Comparison of ENCODE assay signal across 11 mouse cellular contexts in genomic region chr14:73376920-73377319, GRCm38 (mm10). TPM values are rescaled to one million over a fixed set of nuclear protein-coding genes. Genes with fewer than 3 reads are reported as not detected.
A peak's percentile ranks its signal among the peaks of the same experiment; 100 is the strongest.
DNase-seq lines count a peak whose midpoint lies in the region; ATAC-seq and TF ChIP-seq lines count a peak whose summit lies in the region.
"Had no signal": no experiment of that assay in that cellular context is flagged by ENCODE, and none has a peak within 500 bp of the region (broad histone marks: within the 10 kb centered on the region; RNA-seq: fewer than 3 reads in every experiment).

No protein-coding gene starts in this region.

- peaks cover 33% of the 10 kb centered on the region for H3K36me3 ChIP-seq in liver, adult 2 months (ENCODE audit: control insufficient read depth, insufficient read depth, low read length)
- peaks cover 6% of the 10 kb centered on the region; the same call in 1 of the 2 replicates for H3K36me3 ChIP-seq in intestine, embryonic 15.5 days
- peaks cover 24% of the 10 kb centered on the region for H3K36me3 ChIP-seq in myocyte (ENCODE audit: control insufficient read depth, insufficient read depth)
- no peaks in the 10 kb centered on the region for H3K36me3 ChIP-seq in midbrain, embryonic 11.5 days (ENCODE audit: control insufficient read depth, insufficient read depth, low read length)
- peaks cover 14% of the 10 kb centered on the region for H3K36me3 ChIP-seq in midbrain, embryonic 10.5 days

- 40% methylated on average over 6 of the region's 6 CpGs for WGBS in liver, adult 2 months
- WGBS in intestine, embryonic 15.5 days: 44% methylated on average over 6 of the region's 6 CpGs
- 93% methylated on average over 6 of the region's 6 CpGs for WGBS in midbrain, embryonic 11.5 days
- WGBS in midbrain, embryonic 10.5 days: 89% methylated on average over 6 of the region's 6 CpGs

- TF ChIP-seq POLR2A in liver, adult 2 months (IDR thresholded peaks at IDR 0.05; ENCODE audit: extremely low read depth, insufficient read depth, low read length): no peak
- TF ChIP-seq POLR2A in myocyte (IDR thresholded peaks at IDR 0.05; ENCODE audit: insufficient read length, low read depth): no peak

- H3K27ac ChIP-seq in liver, adult 2 months (replicated peaks; ENCODE audit: insufficient read depth, low read depth, low read length): peak overlapping the region; percentile 70
- peak overlapping the region; percentile 56; the same call in 1 of the 2 replicates for H3K27ac ChIP-seq in intestine, embryonic 15.5 days
- H3K27ac ChIP-seq in midbrain, embryonic 11.5 days (ENCODE audit: low read depth, low read length): no peak overlapping the region
- H3K27ac ChIP-seq in midbrain, embryonic 10.5 days (replicated peaks): no peak overlapping the region
- H3K27ac ChIP-seq: forebrain, embryonic 13.5 days had no signal

- peak overlapping the region; percentile 32; the same call in 1 of the 2 replicates for H3K4me2 ChIP-seq in intestine, embryonic 15.5 days (replicated peaks)
- H3K4me2 ChIP-seq in myocyte (ENCODE audit: low read depth): no peak overlapping the region
- no peak overlapping the region for H3K4me2 ChIP-seq in midbrain, embryonic 11.5 days
- H3K4me2 ChIP-seq: forebrain, embryonic 13.5 days had no signal

- H3K9ac ChIP-seq in liver, adult 2 months (ENCODE audit: low read depth, low read length): peak overlapping the region; percentile 33
- H3K9ac ChIP-seq in intestine, embryonic 15.5 days: no peak overlapping the region
- no peak overlapping the region for H3K9ac ChIP-seq in midbrain, embryonic 11.5 days (ENCODE audit: low read length)
- H3K9ac ChIP-seq: forebrain, embryonic 13.5 days had no signal

- no peak overlapping the region for H3K4me3 ChIP-seq in liver, adult 2 months (ENCODE audit: insufficient read depth, low read depth, low read length)
- no peak overlapping the region for H3K4me3 ChIP-seq in intestine, embryonic 15.5 days (replicated peaks)
- no peak overlapping the region for H3K4me3 ChIP-seq in myocyte
- no peak overlapping the region for H3K4me3 ChIP-seq in midbrain, embryonic 11.5 days (ENCODE audit: low read depth, low read length)
- H3K4me3 ChIP-seq in midbrain, embryonic 10.5 days: no peak overlapping the region
- H3K4me3 ChIP-seq: forebrain, embryonic 13.5 days had no signal

- peaks cover 43% of the 10 kb centered on the region for H3K4me1 ChIP-seq in liver, adult 2 months (ENCODE audit: control insufficient read depth, insufficient read depth, low read length)
- peaks cover 27% of the 10 kb centered on the region for H3K4me1 ChIP-seq in intestine, embryonic 15.5 days (replicated peaks)
- H3K4me1 ChIP-seq in midbrain, embryonic 11.5 days (ENCODE audit: control insufficient read depth, insufficient read depth, low read length): no peaks in the 10 kb centered on the region
- H3K4me1 ChIP-seq in midbrain, embryonic 10.5 days: peaks cover 11% of the 10 kb centered on the region; the same call in 1 of the 2 replicates

- no peak overlapping the region for H3ac ChIP-seq in myocyte (ENCODE audit: control insufficient read depth, insufficient read length)

- no peaks in the 10 kb centered on the region for H3K9me3 ChIP-seq in intestine, embryonic 15.5 days
- no peaks in the 10 kb centered on the region for H3K9me3 ChIP-seq in midbrain, embryonic 11.5 days (ENCODE audit: control insufficient read depth, low read length)
- H3K9me3 ChIP-seq in midbrain, embryonic 10.5 days (replicated peaks): no peaks in the 10 kb centered on the region
- H3K9me3 ChIP-seq: forebrain, embryonic 13.5 days had no signal

- peak; percentile 54 to 61 for DNase-seq in heart, adult 18-20 months
- DNase-seq in heart, adult 8-10 months (ENCODE audit: low spot score): no peak
- DNase-seq in liver, adult 2 months (ENCODE audit: extremely low read depth, low read depth, low spot score): no peak
- DNase-seq in liver: no peak
- no peak for DNase-seq in midbrain, embryonic 11.5 days (ENCODE audit: low spot score, missing footprints)
- DNase-seq in midbrain, embryonic 10.5 days (ENCODE audit: low spot score): no peak
- DNase-seq: adrenal gland, adult 2 months; left cerebral cortex, postnatal 4 days had no signal

- H3K27me3 ChIP-seq in liver, adult 2 months (ENCODE audit: control insufficient read depth, insufficient read depth, low read length): no peaks in the 10 kb centered on the region
- no peaks in the 10 kb centered on the region for H3K27me3 ChIP-seq in intestine, embryonic 15.5 days (replicated peaks)
- H3K27me3 ChIP-seq in myocyte (ENCODE audit: control insufficient read depth, insufficient read depth, insufficient read length): no peaks in the 10 kb centered on the region
- no peaks in the 10 kb centered on the region for H3K27me3 ChIP-seq in midbrain, embryonic 11.5 days (ENCODE audit: control insufficient read depth, insufficient read depth, low read length)
- no peaks in the 10 kb centered on the region for H3K27me3 ChIP-seq in midbrain, embryonic 10.5 days (ENCODE audit: low read depth, poor library complexity, severe bottlenecking)
- H3K27me3 ChIP-seq: forebrain, embryonic 13.5 days had no signal

- TF ChIP-seq CTCF in liver, adult 2 months (IDR thresholded peaks at IDR 0.05; ENCODE audit: low read depth, low read length): no peak

- H3K79me2 ChIP-seq in liver, adult 2 months (ENCODE audit: control insufficient read depth, insufficient read depth, low read length): peaks cover 34% of the 10 kb centered on the region
- H3K79me2 ChIP-seq in myocyte (ENCODE audit: control insufficient read depth, insufficient read depth): peaks cover 99% of the 10 kb centered on the region

- peak; percentile 60 for ATAC-seq in intestine, embryonic 15.5 days
- no peak for ATAC-seq in midbrain, embryonic 11.5 days (ENCODE audit: low FRiP score)
- ATAC-seq: forebrain, embryonic 13.5 days had no signal

TF ChIP-seq in myocyte, 11 proteins besides CTCF, POLR2A, EP300 and RAD21:
- TF ChIP-seq E2F4 (IDR thresholded peaks at IDR 0.05; ENCODE audit: insufficient read depth) (no peak), MYOD1 (IDR thresholded peaks at IDR 0.05; ENCODE audit: control insufficient read depth in 1 of 3, insufficient read length in 2 of 3, low read depth in 2 of 3) (peak in 2 of 3 experiments; percentile 38 to 53), POLR2AphosphoS2 (IDR thresholded peaks at IDR 0.05; ENCODE audit: insufficient read length, low read depth) (peak; percentile 26), TCF12 (IDR thresholded peaks at IDR 0.05; ENCODE audit: insufficient read depth, poor library complexity, severe bottlenecking) (no peak), MYOG (IDR thresholded peaks at IDR 0.05; ENCODE audit: control insufficient read depth in 1 of 3, insufficient read depth in 1 of 3, insufficient read length in 2 of 3, low read depth in 2 of 3) (peak; percentile 10 to 64 (median 31)), TCF3 (IDR thresholded peaks at IDR 0.05; ENCODE audit: insufficient read length, low read depth) (no peak), MAX (IDR thresholded peaks at IDR 0.05; ENCODE audit: low read depth) (no peak), SRF (IDR thresholded peaks at IDR 0.05; ENCODE audit: control insufficient read depth, insufficient read length, low read depth) (no peak), CEBPB (IDR thresholded peaks at IDR 0.05; ENCODE audit: insufficient read depth, poor library complexity, severe bottlenecking) (no peak), REST (IDR thresholded peaks at IDR 0.05; ENCODE audit: insufficient read depth, insufficient read length) (no peak), USF1 (IDR thresholded peaks at IDR 0.05; ENCODE audit: low read depth) (no peak)

RNA-seq across cellular contexts. Expression of gene Itm2b, which starts 8.2 kb away (rescaled TPM):
- 100 to 1,000 TPM; 736 to 802 TPM for total RNA-seq in heart, adult 18-20 months (2021)
- 100 to 1,000 TPM; 747 to 855 (median 798) TPM for total RNA-seq in heart, adult 8-10 months (2022)
- total RNA-seq in liver, adult 2 months (2014; rRNA removed): 967 and 981 TPM in 2 replicates
- 1,187 and 1,239 TPM in 2 replicates for polyA plus RNA-seq in liver, adult 2 months (2012; rRNA removed)
- polyA plus RNA-seq in intestine, embryonic 15.5 days (2015; fragmentation: Nextera tagmentation; extraction: Ambion mirVana): 668 and 678 TPM in 2 replicates
- 530 TPM for polyA plus RNA-seq in myocyte (2012; fragmentation: generic; extraction: Trizol)
- polyA plus RNA-seq in midbrain, embryonic 11.5 days (2014; fragmentation: Nextera tagmentation; extraction: Ambion mirVana): 325 and 356 TPM in 2 replicates
- 226 and 281 TPM in 2 replicates for polyA plus RNA-seq in midbrain, embryonic 10.5 days (2016; fragmentation: Nextera tagmentation; extraction: Ambion mirVana)

RNA-seq across cellular contexts. Expression of gene Rb1, which starts 51.3 kb away (rescaled TPM):
- 10 to 100 TPM; 17.9 to 23.6 TPM for total RNA-seq in heart, adult 18-20 months (2021)
- 10 to 100 TPM; 18.1 to 19.5 (median 18.5) TPM for total RNA-seq in heart, adult 8-10 months (2022)
- total RNA-seq in liver, adult 2 months (2014; rRNA removed): 7.0 and 7.2 TPM in 2 replicates
- polyA plus RNA-seq in liver, adult 2 months (2012; rRNA removed): 1.1 and 1.2 TPM in 2 replicates
- 18.4 and 24.8 TPM in 2 replicates for polyA plus RNA-seq in intestine, embryonic 15.5 days (2015; fragmentation: Nextera tagmentation; extraction: Ambion mirVana)
- 14.2 TPM for polyA plus RNA-seq in myocyte (2012; fragmentation: generic; extraction: Trizol)
- polyA plus RNA-seq in midbrain, embryonic 11.5 days (2014; fragmentation: Nextera tagmentation; extraction: Ambion mirVana): 41.4 and 49.2 TPM in 2 replicates
- 25.9 and 26.3 TPM in 2 replicates for polyA plus RNA-seq in midbrain, embryonic 10.5 days (2016; fragmentation: Nextera tagmentation; extraction: Ambion mirVana)

Comparison
In these comparisons a context has a peak if more than half of its experiments do, and no peak if none do; other contexts are left out.
1. DNase-seq: peak in heart, adult 18-20 months (2 of 2); none in heart, adult 8-10 months (single experiment), liver, adult 2 months (single experiment), liver (single experiment), midbrain, embryonic 11.5 days (single experiment) and midbrain, embryonic 10.5 days (single experiment).
2. H3K27ac ChIP-seq: peak in liver, adult 2 months (single experiment) and intestine, embryonic 15.5 days (single experiment); none in midbrain, embryonic 11.5 days (single experiment) and midbrain, embryonic 10.5 days (single experiment).